Mouse (Mus musculus) heart, adult 2 months (tissue): Measurements from ENCODE around the gene Dmkn.

Experiments used
- CTCF ChIP-seq: fragments of 200-600 bp; IDR thresholded peaks from 2 replicates; pipeline ENCODE4 v1.8.1; 2022; ENCODE audit warnings: antibody characterized with exemption, mild to moderate bottlenecking, moderate library complexity
- EP300 ChIP-seq: fragments of 200-500 bp; IDR thresholded peaks from 2 replicates; pipeline ENCODE4 v1.6.1; 2011; ENCODE audit warnings: low read depth, low read length, control low read depth; ENCODE audit not compliant: insufficient read depth

- TF ChIP-seq CTCF (peak; percentile 28), EP300 (no peak)
Observed at GRCm38 (mm10) chr7:30810319-30810718, 46.8 kb downstream of the Dmkn start.
